Mouse (Mus musculus) neural tube, embryonic 13.5 days (tissue): ENCODE data around the gene Plekhm1. TPM values are rescaled to one million over a fixed set of nuclear protein-coding genes. Genes with fewer than 3 reads are reported as not detected.
A peak's percentile ranks its signal among the peaks of the same experiment; 100 is the strongest.
"Not testable (repeated sequence)": the region's sequence is repeated elsewhere in the genome, so short reads cannot be mapped to it uniquely, and the experiment has no call there.

Experiments
- ATAC-seq: fragments of 200-750 bp; cut with Nextera tagmentation; 2 replicates; pipeline ENCODE4 v1.8.0; 2017; ENCODE audit warnings: low read depth, mild to moderate bottlenecking, moderate TSS enrichment, moderate library complexity
- H3K27ac ChIP-seq: fragments of 300-500 bp; sonication (generic); replicated peaks from 2 replicates; pipeline ENCODE4 v1.5.1; 2015; ENCODE audit warnings: moderate library complexity, mild to moderate bottlenecking, inconsistent platforms
- H3K27me3 ChIP-seq: fragments of 300-500 bp; sonication (generic); 2 replicates; pipeline ENCODE4 v1.6.1; 2015; ENCODE audit warnings: mild to moderate bottlenecking, inconsistent platforms
- H3K36me3 ChIP-seq: fragments of 300-500 bp; sonication (generic); 2 replicates; pipeline ENCODE4 v1.6.1; 2015; ENCODE audit warnings: mild to moderate bottlenecking, inconsistent platforms
- H3K4me1 ChIP-seq: fragments of 300-500 bp; sonication (generic); replicated peaks from 2 replicates; pipeline ENCODE4 v1.6.1; 2015; ENCODE audit warnings: inconsistent platforms
- H3K4me2 ChIP-seq: fragments of 300-500 bp; sonication (generic); 2 replicates; pipeline ENCODE4 v1.6.1; 2015; ENCODE audit warnings: inconsistent platforms, mild to moderate bottlenecking, moderate library complexity
- H3K4me3 ChIP-seq: fragments of 300-500 bp; sonication (generic); 2 replicates; pipeline ENCODE4 v1.5.1; 2015; ENCODE audit warnings: mild to moderate bottlenecking, inconsistent platforms
- H3K9ac ChIP-seq: fragments of 300-500 bp; sonication (generic); 2 replicates; pipeline ENCODE4 v1.6.1; 2015; ENCODE audit warnings: moderate library complexity, mild to moderate bottlenecking, inconsistent platforms
- H3K9me3 ChIP-seq: fragments of 300-500 bp; sonication (generic); 2 replicates; pipeline ENCODE4 v1.6.1; 2016; ENCODE audit warnings: inconsistent platforms
- WGBS: fragments of 180-500 bp; shearing (Covaris S2); methylation state at CpG from one replicate; pipeline ENCODE4 v1.1.7; 2015; 5-methylcytosine and 5-hydroxymethylcytosine counted together
- polyA plus RNA-seq: library from polyadenylated mRNA; unstranded; fragments of >200 nt; fragmentation: Nextera tagmentation; extraction: Ambion mirVana; gene quantifications from 2 replicates; pipeline ENCODE4 v1.2.1, GENCODE M21; 2015

Gene Plekhm1
- polyA plus RNA-seq, 1 experiment from 2014 or later: 8.7 TPM

- Histone ChIP-seq H3K4me3 (peak overlapping the region; percentile 33; the same call in 1 of the 2 replicates), H3K4me1 (peaks cover 26% of the 10 kb centered on the region), H3K27ac (no peak overlapping the region), H3K9me3 (no peaks in the 10 kb centered on the region), H3K27me3 (peaks cover 44% of the 10 kb centered on the region), H3K36me3 (no peaks in the 10 kb centered on the region), H3K4me2 (peak overlapping the region; percentile 58), H3K9ac (peak overlapping the region; percentile 47)
- 0 out of 2 replicates have a peak, but pooled peaks have one; percentile 9 for ATAC-seq
- 18% methylated on average over 40 of the region's 40 CpGs for WGBS
Measured at GRCm38 (mm10) chr11:103333719-103334398, 78.6 kb downstream of the Plekhm1 start.

GRCm38 (mm10) chr11:103332890-103333651 is 79.4 kb downstream of the Plekhm1 start:
- H3K27me3 ChIP-seq: peaks cover 44% of the 10 kb centered on the region
- no peak overlapping the region for H3K27ac ChIP-seq
- H3K4me2 ChIP-seq: peak overlapping the region; percentile 58
- ATAC-seq: peak; percentile 56
- no peaks in the 10 kb centered on the region for H3K36me3 ChIP-seq
- WGBS: 24% methylated on average over 34 of the region's 34 CpGs
- H3K9ac ChIP-seq: peak overlapping the region; percentile 55
- peak overlapping the region; percentile 33 for H3K4me3 ChIP-seq
- peaks cover 26% of the 10 kb centered on the region for H3K4me1 ChIP-seq
- H3K9me3 ChIP-seq: no peaks in the 10 kb centered on the region

- ATAC-seq: peak; percentile 70
- peak overlapping the region; percentile 58 for H3K4me2 ChIP-seq
- H3K9me3 ChIP-seq: no peaks in the 10 kb centered on the region
- no peak overlapping the region for H3K27ac ChIP-seq
- 25% methylated on average over 18 of the region's 18 CpGs for WGBS
- no peaks in the 10 kb centered on the region for H3K36me3 ChIP-seq
- H3K4me3 ChIP-seq: peak overlapping the region; percentile 33
- H3K9ac ChIP-seq: peak overlapping the region; percentile 55
- peaks cover 44% of the 10 kb centered on the region for H3K27me3 ChIP-seq
- peaks cover 26% of the 10 kb centered on the region for H3K4me1 ChIP-seq
Measured at GRCm38 (mm10) chr11:103332186-103332889, 80.1 kb downstream of the Plekhm1 start.

GRCm38 (mm10) chr11:103331502-103332185 is 80.8 kb downstream of the Plekhm1 start:
- H3K36me3 ChIP-seq: no peaks in the 10 kb centered on the region

GRCm38 (mm10) chr11:103330651-103331319 is 81.7 kb downstream of the Plekhm1 start:
- Histone ChIP-seq H3K27me3 (peaks cover 39% of the 10 kb centered on the region), H3K9ac (no peak overlapping the region), H3K4me2 (no peak overlapping the region), H3K36me3 (no peaks in the 10 kb centered on the region), H3K9me3 (no peaks in the 10 kb centered on the region), H3K4me3 (no peak overlapping the region), H3K4me1 (peaks cover 26% of the 10 kb centered on the region), H3K27ac (no peak overlapping the region)
- no peak for ATAC-seq
- 72% methylated on average over 7 of the region's 7 CpGs for WGBS

More at GRCm38 (mm10) chr11:103331502-103332185, 80.8 kb downstream of the Plekhm1 start:
- Histone ChIP-seq H3K9ac (no peak overlapping the region), H3K4me1 (peaks cover 26% of the 10 kb centered on the region), H3K27ac (no peak overlapping the region), H3K9me3 (no peaks in the 10 kb centered on the region), H3K4me2 (no peak overlapping the region), H3K4me3 (no peak overlapping the region), H3K27me3 (peaks cover 44% of the 10 kb centered on the region)
- 91% methylated on average over 10 of the region's 10 CpGs for WGBS
- no peak for ATAC-seq

GRCm38 (mm10) chr11:103326950-103327349 is 85.5 kb downstream of the Plekhm1 start:
- Histone ChIP-seq H3K9ac (no peak overlapping the region), H3K27ac (no peak overlapping the region), H3K27me3 (peaks cover 13% of the 10 kb centered on the region), H3K36me3 (no peaks in the 10 kb centered on the region), H3K9me3 (no peaks in the 10 kb centered on the region), H3K4me2 (no peak overlapping the region), H3K4me1 (0 out of 2 replicates have a peak, but pooled peaks cover 2% of the 10 kb centered on the region), H3K4me3 (no peak overlapping the region)
- WGBS: 13% methylated on average over 5 of the region's 5 CpGs
- ATAC-seq: no peak

- WGBS: 19% methylated on average over 8 of the region's 8 CpGs
- H3K9me3 ChIP-seq: no peaks in the 10 kb centered on the region
- no peak overlapping the region for H3K27ac ChIP-seq
- no peak overlapping the region for H3K4me3 ChIP-seq
- peaks cover 6% of the 10 kb centered on the region; the same call in 1 of the 2 replicates for H3K27me3 ChIP-seq
- H3K36me3 ChIP-seq: no peaks in the 10 kb centered on the region
- no peak overlapping the region for H3K4me2 ChIP-seq
- ATAC-seq: peak; percentile 44; the same call in 1 of the 2 replicates
- H3K4me1 ChIP-seq: no peaks in the 10 kb centered on the region
- no peak overlapping the region for H3K9ac ChIP-seq
Measured at GRCm38 (mm10) chr11:103325172-103325571, 87.3 kb downstream of the Plekhm1 start.

- H3K4me1 ChIP-seq: no peaks in the 10 kb centered on the region
- no peak overlapping the region for H3K4me2 ChIP-seq
- no peak overlapping the region for H3K27ac ChIP-seq
- no peak overlapping the region for H3K9ac ChIP-seq
- 66% methylated on average over 13 of the region's 13 CpGs for WGBS
- peaks cover 6% of the 10 kb centered on the region; the same call in 1 of the 2 replicates for H3K27me3 ChIP-seq
- no peaks in the 10 kb centered on the region for H3K36me3 ChIP-seq
- H3K4me3 ChIP-seq: no peak overlapping the region
- no peaks in the 10 kb centered on the region for H3K9me3 ChIP-seq
- 0 out of 2 replicates have a peak, but pooled peaks have one; percentile 26 for ATAC-seq
Measured at GRCm38 (mm10) chr11:103324723-103325122, 87.8 kb downstream of the Plekhm1 start.

GRCm38 (mm10) chr11:103322832-103323231 is 89.7 kb downstream of the Plekhm1 start:
- not testable (repeated sequence) for H3K9ac ChIP-seq, H3K9me3 ChIP-seq, H3K27me3 ChIP-seq, H3K36me3 ChIP-seq, H3K4me3 ChIP-seq, H3K4me1 ChIP-seq, H3K4me2 ChIP-seq, H3K27ac ChIP-seq, ATAC-seq
- WGBS: 49% methylated on average over 4 of the region's 4 CpGs

GRCm38 (mm10) chr11:103320646-103321045 is 91.8 kb downstream of the Plekhm1 start:
- WGBS: 67% methylated on average over 4 of the region's 4 CpGs
- H3K9ac ChIP-seq: no peak overlapping the region
- H3K36me3 ChIP-seq: no peaks in the 10 kb centered on the region
- H3K4me1 ChIP-seq: no peaks in the 10 kb centered on the region
- H3K27ac ChIP-seq: no peak overlapping the region
- H3K4me3 ChIP-seq: no peak overlapping the region
- no peaks in the 10 kb centered on the region for H3K9me3 ChIP-seq
- peaks cover 6% of the 10 kb centered on the region; the same call in 1 of the 2 replicates for H3K27me3 ChIP-seq
- ATAC-seq: no peak
- no peak overlapping the region for H3K4me2 ChIP-seq

GRCm38 (mm10) chr11:103320196-103320595 is 92.3 kb downstream of the Plekhm1 start:
- Histone ChIP-seq H3K4me3 (no peak overlapping the region), H3K4me1 (no peaks in the 10 kb centered on the region), H3K9ac (no peak overlapping the region), H3K27ac (no peak overlapping the region), H3K36me3 (no peaks in the 10 kb centered on the region), H3K4me2 (no peak overlapping the region), H3K27me3 (peaks cover 6% of the 10 kb centered on the region; the same call in 1 of the 2 replicates), H3K9me3 (no peaks in the 10 kb centered on the region)
- 84% methylated on average over 8 of the region's 8 CpGs for WGBS
- ATAC-seq: no peak
